Mouse (Mus musculus) ES-E14 (cell line): Measurements from ENCODE around the gene Mgst2. TPM values are rescaled to one million over a fixed set of nuclear protein-coding genes. Genes with fewer than 3 reads are reported as not detected.

Source experiments
- DNase-seq: peaks from one replicate; pipeline ENCODE4 v3.0.0-alpha.2; 2013; ENCODE audit warnings: low read depth, low spot score
- H3K27ac ChIP-seq: 2 replicates; pipeline ENCODE4 v1.5.1; 2012; ENCODE audit warnings: low read depth, mild to moderate bottlenecking, low read length, moderate library complexity, mixed read lengths; ENCODE audit not compliant: poor library complexity, insufficient read depth, severe bottlenecking
- H3K36me3 ChIP-seq: 2 replicates; pipeline ENCODE4 v1.6.1; 2012; ENCODE audit warnings: mild to moderate bottlenecking, low read length, moderate library complexity, mixed read lengths; ENCODE audit not compliant: control insufficient read depth, poor library complexity, insufficient read depth, severe bottlenecking
- H3K4me1 ChIP-seq, 2 experiments: fragments of 150-350 bp in 1 of 2; sonication (generic) in 1 of 2; 2 replicates each; pipeline ENCODE4 v1.6.1; 2012; ENCODE audit warnings: low read length in 2 of 2, mild to moderate bottlenecking in 1 of 2, mixed read lengths in 1 of 2; ENCODE audit not compliant: control insufficient read depth in 2 of 2, insufficient read depth in 2 of 2, poor library complexity in 1 of 2
- H3K4me3 ChIP-seq, 2 experiments: fragments of 150-350 bp in 1 of 2; sonication (generic) in 1 of 2; 2 replicates each; pipeline ENCODE4 v1.5.1; 2012; ENCODE audit warnings: low read length in 2 of 2, low read depth in 1 of 2, mild to moderate bottlenecking in 1 of 2, mixed read lengths in 1 of 2; ENCODE audit not compliant: insufficient read depth in 1 of 2, poor library complexity in 1 of 2, severe bottlenecking in 1 of 2
- H3K9ac ChIP-seq: 2 replicates; pipeline ENCODE4 v1.6.1; 2012; ENCODE audit warnings: low read depth, mild to moderate bottlenecking, low read length, mixed read lengths; ENCODE audit not compliant: poor library complexity, insufficient read depth, severe bottlenecking
- H3K9me3 ChIP-seq: fragments of 150-350 bp; sonication (generic); 2 replicates; pipeline ENCODE4 v1.6.1; 2012; ENCODE audit warnings: low read depth, mild to moderate bottlenecking, low read length; ENCODE audit not compliant: control insufficient read depth, insufficient read depth
- CHD2 ChIP-seq: IDR thresholded peaks from 2 replicates; pipeline ENCODE4 v1.6.1; 2014; ENCODE audit warnings: mild to moderate bottlenecking, low read depth, low read length, inconsistent platforms
- HCFC1 ChIP-seq: IDR thresholded peaks from 2 replicates; pipeline ENCODE4 v1.6.1; 2012; ENCODE audit warnings: low read length, inconsistent platforms, borderline replicate concordance; ENCODE audit not compliant: insufficient read depth
- MAFK ChIP-seq: IDR thresholded peaks from 2 replicates; pipeline ENCODE4 v1.6.1; 2014; ENCODE audit warnings: mild to moderate bottlenecking, low read depth, low read length, inconsistent platforms; ENCODE audit not compliant: insufficient read depth
- ZC3H11A ChIP-seq: IDR thresholded peaks from 2 replicates; pipeline ENCODE4 v1.6.1; 2012; ENCODE audit warnings: low read depth, mild to moderate bottlenecking, inconsistent platforms, low read length, borderline replicate concordance
- ZNF384 ChIP-seq: IDR thresholded peaks from 2 replicates; pipeline ENCODE4 v1.6.1; 2012; ENCODE audit warnings: low read depth, low read length, inconsistent platforms
- in situ Hi-C, 2 experiments: fragments of 600-800 bp; cut with MboI; formaldehyde crosslinking; loops; one replicate each; pipeline ENCODE4 v1.15.1; 2025; ENCODE audit warnings: low sequenced_read_pairs in 2 of 2, inconsistent platforms in 1 of 2; ENCODE audit not compliant: unreplicated experiment in 2 of 2
- total RNA-seq: library from RNA; depleted of rRNA; stranded (reverse); fragments of 300-350 nt; gene quantifications from 2 replicates; pipeline ENCODE4 v1.2.3, GENCODE M21; 2012

The Mgst2 gene
- total RNA-seq, 1 experiment: 0.71 TPM

DNA sequence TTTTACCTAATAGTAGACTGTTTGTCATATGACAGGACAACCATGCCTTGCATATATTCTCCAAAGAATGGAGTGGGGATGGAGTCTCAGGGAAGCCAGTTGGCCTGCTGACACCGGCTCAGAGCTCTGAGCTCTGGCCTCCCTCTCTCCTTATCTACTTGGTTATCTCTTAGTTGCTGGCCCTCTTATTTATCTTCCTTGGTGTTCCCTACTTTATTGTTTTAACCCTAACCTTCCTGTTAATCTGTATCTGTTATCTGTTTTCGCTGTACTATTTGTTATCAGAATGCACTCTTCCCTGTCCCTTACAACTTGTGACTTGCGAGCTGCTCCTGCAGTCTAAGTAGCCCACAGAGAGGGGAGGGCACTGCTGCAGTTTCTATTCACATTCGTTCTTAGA lies 12.5 kb downstream of the Mgst2 start:
- H3K9me3 ChIP-seq: no peaks in the 10 kb centered on the region
- H3K9ac ChIP-seq: no peak overlapping the region
- H3K4me1 ChIP-seq: peaks cover 7 to 12% of the 10 kb centered on the region in 2 experiments; a peak in 2 of 4 replicates
- DNase-seq: no peak
- no peaks in the 10 kb centered on the region for H3K36me3 ChIP-seq
- TF ChIP-seq ZNF384 (no peak), CHD2 (no peak), MAFK (no peak), ZC3H11A (no peak), HCFC1 (no peak)
- in situ Hi-C loops: no loop called here
- no peak overlapping the region for H3K27ac ChIP-seq
- no peak overlapping the region for H3K4me3 ChIP-seq

DNA sequence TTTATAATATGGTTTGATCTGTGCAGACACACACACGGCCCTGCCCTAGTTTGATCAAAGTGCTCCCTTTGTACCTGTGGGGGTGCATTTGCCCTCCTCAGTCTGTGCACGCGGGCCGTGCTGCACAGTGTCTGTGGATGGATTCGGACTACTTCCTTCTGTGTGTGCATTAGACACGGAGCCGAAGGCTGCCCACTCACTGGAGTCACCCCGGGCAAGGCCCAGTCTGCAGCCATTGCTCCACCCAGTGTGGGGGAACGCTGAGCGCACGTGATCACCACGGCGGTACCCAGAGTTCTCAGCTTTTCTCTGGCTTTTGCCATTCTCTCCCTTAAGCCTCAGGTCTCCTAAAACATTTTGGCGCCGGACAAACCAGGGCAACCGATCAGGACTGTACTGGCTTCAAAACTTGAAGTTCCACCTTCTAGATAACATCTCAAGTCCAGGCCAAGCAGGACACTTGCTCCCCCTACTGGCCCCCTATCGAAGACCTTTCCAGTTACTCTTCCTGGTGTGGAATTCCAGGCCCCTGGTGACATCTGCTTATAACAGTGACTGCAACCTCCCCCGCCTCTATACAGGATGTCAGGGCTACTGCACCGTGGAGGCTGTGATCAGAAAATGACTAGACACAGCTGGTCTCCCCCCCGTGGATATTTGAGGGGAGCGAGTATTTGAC lies 13.4 kb downstream of the Mgst2 start:
- TF ChIP-seq CHD2 (no peak), ZC3H11A (peak; percentile 44; the same call in 1 of the 2 replicates)
- Histone ChIP-seq H3K27ac (no peak overlapping the region), H3K36me3 (no peaks in the 10 kb centered on the region), H3K9ac (0 out of 2 replicates have a peak overlapping the region, but pooled peaks have one; percentile 3), H3K4me1 (peaks cover 7 to 12% of the 10 kb centered on the region in 2 experiments; a peak in 2 of 4 replicates), H3K4me3 (peak overlapping the region; percentile 24 to 46; a peak in 2 of 4 replicates), H3K9me3 (no peaks in the 10 kb centered on the region)
- peak; percentile 59 for DNase-seq
- in situ Hi-C loops: no loop called here

DNA sequence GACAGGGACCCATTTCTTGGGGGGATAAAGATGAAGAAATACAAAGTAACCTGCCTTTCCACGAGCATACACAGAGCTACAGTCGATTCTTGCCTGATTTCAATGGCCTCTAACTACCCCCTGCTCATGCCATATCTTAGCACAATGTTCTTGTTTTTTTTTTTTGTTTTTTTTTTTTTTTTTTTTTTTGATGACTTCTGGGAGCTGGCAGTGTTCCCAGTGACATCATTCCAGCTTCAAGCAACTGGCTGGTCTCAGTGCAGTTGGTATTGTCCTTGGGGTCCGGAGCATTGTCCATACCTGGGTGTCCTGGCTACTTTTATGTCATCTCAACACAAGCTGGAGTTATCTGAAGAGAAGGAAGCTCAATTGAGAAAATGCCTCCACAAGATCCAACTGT lies 14.8 kb downstream of the Mgst2 start:
- TF ChIP-seq CHD2 (no peak), HCFC1 (no peak), ZNF384 (no peak), ZC3H11A (no peak), MAFK (no peak)
- DNase-seq: no peak
- Histone ChIP-seq H3K4me1 (peaks cover 7 to 12% of the 10 kb centered on the region in 2 experiments; a peak in 2 of 4 replicates), H3K36me3 (no peaks in the 10 kb centered on the region), H3K9ac (no peak overlapping the region), H3K4me3 (no peak overlapping the region), H3K9me3 (no peaks in the 10 kb centered on the region), H3K27ac (no peak overlapping the region)
- in situ Hi-C loops: no loop called here

DNA sequence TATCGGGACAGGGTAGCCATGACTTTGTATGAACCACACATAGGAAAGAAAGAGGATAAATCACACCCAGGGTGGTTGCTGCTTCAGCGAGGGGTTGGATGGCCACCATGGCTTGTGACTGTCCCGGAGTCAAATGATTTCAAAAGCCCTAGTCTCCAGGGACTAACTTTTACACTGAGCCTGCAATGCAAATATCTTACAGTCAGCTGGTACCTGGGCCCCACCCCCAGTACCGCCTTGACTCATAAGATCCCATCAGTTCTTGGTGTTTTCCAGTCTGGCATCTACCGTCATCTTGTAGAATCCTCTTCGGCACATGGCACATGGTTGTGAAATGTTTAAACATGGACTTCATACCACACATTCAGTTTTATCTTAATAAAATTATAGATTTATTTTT lies 25.4 kb downstream of the Mgst2 start:
- no peaks in the 10 kb centered on the region for H3K9me3 ChIP-seq
- no peak overlapping the region for H3K27ac ChIP-seq
- no peak overlapping the region for H3K4me3 ChIP-seq
- peaks cover 0 to 1% of the 10 kb centered on the region in 2 experiments; a peak in 1 of 4 replicates for H3K4me1 ChIP-seq
- in situ Hi-C loops: no loop called here
- TF ChIP-seq ZC3H11A: no peak
- no peak for TF ChIP-seq HCFC1
- no peak for TF ChIP-seq CHD2
- no peak for TF ChIP-seq ZNF384
- TF ChIP-seq MAFK: no peak
- DNase-seq: no peak
- H3K9ac ChIP-seq: no peak overlapping the region
- no peaks in the 10 kb centered on the region for H3K36me3 ChIP-seq
